Mouse (Mus musculus) urinary bladder, postnatal 36 days (tissue): ENCODE data around the gene Rgma.
A peak's percentile ranks its signal among the peaks of the same experiment; 100 is the strongest.

ENCODE experiments used
- DNase-seq, 2 experiments: peaks; one replicate each; pipeline ENCODE4 v3.0.0; 2022; ENCODE audit warnings: low spot score in 2 of 2, mixed read lengths in 1 of 2

Gene Rgma

GRCm38 (mm10) chr7:73371587-73372321 lies 3.6 kb upstream of the Rgma start:
- DNase-seq: peak in 1 of 2 experiments; percentile 38

GRCm38 (mm10) chr7:73372352-73372970 lies 2.8 kb upstream of the Rgma start:
- peak; percentile 68 to 90 for DNase-seq

- peak in 1 of 2 experiments; percentile 26 for DNase-seq
Observed at GRCm38 (mm10) chr7:73374727-73375126, 582 bp upstream of the Rgma start.

GRCm38 (mm10) chr7:73376101-73377001 lies 1.0 kb downstream of the Rgma start:
- peak; percentile 37 to 49 for DNase-seq

- no peak for DNase-seq
Observed at GRCm38 (mm10) chr7:73377307-73377706, 2.0 kb downstream of the Rgma start.

- no peak for DNase-seq
Observed at GRCm38 (mm10) chr7:73378034-73378433, 2.7 kb downstream of the Rgma start.

GRCm38 (mm10) chr7:73382843-73383242 lies 7.5 kb downstream of the Rgma start:
- DNase-seq: no peak

- no peak for DNase-seq
Observed at GRCm38 (mm10) chr7:73388866-73389265, 13.6 kb downstream of the Rgma start.

GRCm38 (mm10) chr7:73389419-73389818 lies 14.1 kb downstream of the Rgma start:
- DNase-seq: no peak

GRCm38 (mm10) chr7:73389871-73390294 lies 14.6 kb downstream of the Rgma start:
- no peak for DNase-seq

- no peak for DNase-seq
Observed at GRCm38 (mm10) chr7:73390426-73391001, 15.2 kb downstream of the Rgma start.

- peak; percentile 82 to 93 for DNase-seq
Observed at GRCm38 (mm10) chr7:73391002-73391517, 15.8 kb downstream of the Rgma start.

- peak; percentile 27 to 43 for DNase-seq
Observed at GRCm38 (mm10) chr7:73391518-73392321, 16.4 kb downstream of the Rgma start.

GRCm38 (mm10) chr7:73392359-73392758 lies 17.1 kb downstream of the Rgma start:
- DNase-seq: no peak

GRCm38 (mm10) chr7:73393307-73394012 lies 18.2 kb downstream of the Rgma start:
- DNase-seq: no peak

GRCm38 (mm10) chr7:73394013-73394409 lies 18.7 kb downstream of the Rgma start:
- peak in 1 of 2 experiments; percentile 52 for DNase-seq

- peak in 1 of 2 experiments; percentile 83 for DNase-seq
Observed at GRCm38 (mm10) chr7:73398319-73398718, 23.0 kb downstream of the Rgma start.

- no peak for DNase-seq
Observed at GRCm38 (mm10) chr7:73398806-73399442, 23.6 kb downstream of the Rgma start.

- DNase-seq: peak; percentile 60 to 73
Observed at GRCm38 (mm10) chr7:73399501-73400044, 24.3 kb downstream of the Rgma start.
